Mouse (Mus musculus) lung, embryonic 15.5 days (tissue): ENCODE measurements around the gene Cfc1. TPM values are rescaled to one million over a fixed set of nuclear protein-coding genes. Genes with fewer than 3 reads are reported as not detected.

Experiments
- ATAC-seq: fragments of 200-750 bp; cut with Nextera tagmentation; 2 replicates; pipeline ENCODE4 v1.8.0; 2017; ENCODE audit warnings: moderate number of reproducible peaks, borderline replicate concordance; ENCODE audit not compliant: low FRiP score, low TSS enrichment; ENCODE audit errors: extremely low read depth
- H3K27ac ChIP-seq: fragments of 300-500 bp; sonication (generic); 2 replicates; pipeline ENCODE4 v1.5.1; 2015; ENCODE audit warnings: moderate library complexity, mild to moderate bottlenecking, inconsistent platforms
- H3K27me3 ChIP-seq: fragments of 300-500 bp; sonication (generic); 2 replicates; pipeline ENCODE4 v1.6.1; 2015; ENCODE audit warnings: inconsistent platforms
- H3K36me3 ChIP-seq: fragments of 300-500 bp; sonication (generic); 2 replicates; pipeline ENCODE4 v1.6.1; 2015; ENCODE audit warnings: inconsistent platforms
- H3K4me1 ChIP-seq: fragments of 300-500 bp; sonication (generic); 2 replicates; pipeline ENCODE4 v1.6.1; 2015; ENCODE audit warnings: inconsistent platforms
- H3K4me2 ChIP-seq: fragments of 300-500 bp; sonication (generic); 2 replicates; pipeline ENCODE4 v1.6.1; 2015; ENCODE audit warnings: inconsistent platforms, mild to moderate bottlenecking, moderate library complexity
- H3K4me3 ChIP-seq: fragments of 300-500 bp; sonication (generic); 2 replicates; pipeline ENCODE4 v1.5.1; 2015; ENCODE audit warnings: mild to moderate bottlenecking, inconsistent platforms
- H3K9ac ChIP-seq: fragments of 300-500 bp; sonication (generic); 2 replicates; pipeline ENCODE4 v1.6.1; 2015; ENCODE audit warnings: inconsistent platforms
- H3K9me3 ChIP-seq: fragments of 300-500 bp; sonication (generic); 2 replicates; pipeline ENCODE4 v1.6.1; 2016; ENCODE audit warnings: inconsistent platforms
- WGBS: fragments of 180-500 bp; shearing (Covaris S2); methylation state at CpG from one replicate; pipeline ENCODE4 v1.1.7; 2015; 5-methylcytosine and 5-hydroxymethylcytosine counted together
- polyA plus RNA-seq: library from polyadenylated mRNA; unstranded; fragments of >200 nt; fragmentation: Nextera tagmentation; extraction: Ambion mirVana; gene quantifications from 2 replicates; pipeline ENCODE4 v1.2.1, GENCODE M21; 2015

Cfc1 gene
- polyA plus RNA-seq, 1 experiment from 2014 or later = 0.41 TPM

GRCm38 (mm10) chr1:34587298-34588096 is 52.0 kb downstream of the Cfc1 start:
- no peaks in the 10 kb centered on the region for H3K27me3 ChIP-seq
- ATAC-seq = no peak
- 77% methylated on average over 22 of the region's 22 CpGs for WGBS

More at GRCm38 (mm10) chr1:34587298-34588096, 52.0 kb downstream of the Cfc1 start:
- H3K9ac ChIP-seq = no peak overlapping the region
- H3K9me3 ChIP-seq = no peaks in the 10 kb centered on the region
- H3K4me2 ChIP-seq = no peak overlapping the region
- no peaks in the 10 kb centered on the region for H3K36me3 ChIP-seq
- no peaks in the 10 kb centered on the region for H3K4me1 ChIP-seq
- no peak overlapping the region for H3K27ac ChIP-seq
- no peak overlapping the region for H3K4me3 ChIP-seq

Other genes with a start within 250 kb of the Cfc1 start
- 54.2 and 55.2 TPM in 2 replicates for gene Ccdc115, start 96.0 kb upstream of the Cfc1 start, polyA plus RNA-seq
- 80.1 and 82.4 TPM in 2 replicates for gene Imp4, start 95.8 kb upstream of the Cfc1 start, polyA plus RNA-seq
- 41.4 and 44.0 TPM in 2 replicates for gene Ptpn18, start 75.9 kb upstream of the Cfc1 start, polyA plus RNA-seq
- not detected in 2 replicates for gene Prss39, start 37.2 kb upstream of the Cfc1 start, polyA plus RNA-seq
- not detected in 2 replicates for gene Prss40, start 25.3 kb downstream of the Cfc1 start, polyA plus RNA-seq
- gene Amer3, start 44.0 kb downstream of the Cfc1 start, polyA plus RNA-seq = 0.09 and 0.11 TPM in 2 replicates